Mouse (Mus musculus): ENCODE results near the gene Ak3.

- no peak for TF ChIP-seq CTCF (IDR thresholded peaks at IDR 0.05; ENCODE audit: low read depth)
- no peak for TF ChIP-seq EP300 (optimal IDR thresholded peaks at IDR 0.05)
Measured at GRCm38 (mm10) chr19:29049401-29050075, 1.8 kb upstream of the Ak3 start.
